Mouse (Mus musculus) cerebellum, adult 9-11 months (tissue): ENCODE data around the gene Gmppb.

ENCODE experiments used
- DNase-seq: peaks from one replicate; pipeline ENCODE4 v3.0.0; 2022

Gene Gmppb

DNA sequence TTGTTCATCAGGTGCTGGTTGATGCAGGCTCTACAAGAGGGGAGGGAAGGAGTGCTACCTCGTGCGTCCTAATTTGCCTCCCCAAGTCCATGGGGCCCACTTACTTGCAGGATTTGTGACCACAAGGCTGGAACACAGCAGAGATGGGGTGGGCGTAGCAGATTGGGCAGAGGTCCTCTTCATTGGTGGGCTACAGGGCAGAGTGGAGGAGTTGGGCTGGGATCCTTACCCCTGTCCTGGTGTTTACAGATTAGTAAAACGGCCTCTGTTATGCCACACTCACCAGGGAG is 2.8 kb downstream of the Gmppb start:
- DNase-seq = no peak

GRCm38 (mm10) chr9:108052411-108052810 is 3.4 kb downstream of the Gmppb start:
- DNase-seq = no peak

DNA sequence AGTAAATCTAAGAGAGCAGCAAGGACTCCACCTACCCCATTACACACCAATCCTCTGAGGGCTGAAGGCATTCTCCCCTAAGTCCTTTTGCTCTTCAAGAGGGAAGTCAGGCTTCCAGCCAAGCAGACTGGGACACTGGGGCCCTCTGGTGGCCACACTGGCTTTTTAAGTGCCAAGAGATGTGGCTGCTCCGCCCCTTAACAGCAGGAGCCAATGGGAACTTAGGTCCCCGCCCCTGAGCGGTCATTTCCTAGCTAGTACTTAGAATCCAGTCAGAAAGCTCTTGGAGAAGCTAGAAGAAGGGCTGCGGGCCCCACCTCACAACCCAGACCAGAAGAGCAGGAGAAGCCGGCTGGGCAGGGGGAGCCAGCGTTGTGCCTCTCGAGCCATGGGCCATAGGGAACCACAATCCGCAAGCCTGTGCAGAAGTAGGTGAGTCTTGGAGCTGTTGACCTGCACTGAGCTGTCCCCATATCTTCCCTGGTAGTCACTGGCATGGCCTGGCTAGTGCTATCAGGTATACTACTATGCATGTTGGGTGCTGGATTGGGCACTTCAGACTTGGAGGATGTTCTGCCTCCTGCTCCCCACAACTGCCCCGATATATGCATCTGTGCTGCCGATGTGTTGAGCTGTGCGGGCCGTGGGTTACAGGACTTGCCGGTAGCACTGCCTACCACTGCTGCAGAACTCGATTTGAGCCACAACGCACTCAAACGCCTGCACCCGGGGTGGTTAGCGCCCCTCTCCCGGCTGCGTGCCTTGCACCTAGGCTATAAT is 4.0 kb downstream of the Gmppb start, which contains the start of gene Amigo3:
Amigo3 (plus strand) TSS at position 275 of the 780 bp plus-strand sequence.
- peak; percentile 94 for DNase-seq

- DNase-seq = peak; percentile 58
Observed at GRCm38 (mm10) chr9:108053665-108054225, 4.7 kb downstream of the Gmppb start.

GRCm38 (mm10) chr9:108054331-108055040 is 5.4 kb downstream of the Gmppb start:
- peak; percentile 40 for DNase-seq

DNA sequence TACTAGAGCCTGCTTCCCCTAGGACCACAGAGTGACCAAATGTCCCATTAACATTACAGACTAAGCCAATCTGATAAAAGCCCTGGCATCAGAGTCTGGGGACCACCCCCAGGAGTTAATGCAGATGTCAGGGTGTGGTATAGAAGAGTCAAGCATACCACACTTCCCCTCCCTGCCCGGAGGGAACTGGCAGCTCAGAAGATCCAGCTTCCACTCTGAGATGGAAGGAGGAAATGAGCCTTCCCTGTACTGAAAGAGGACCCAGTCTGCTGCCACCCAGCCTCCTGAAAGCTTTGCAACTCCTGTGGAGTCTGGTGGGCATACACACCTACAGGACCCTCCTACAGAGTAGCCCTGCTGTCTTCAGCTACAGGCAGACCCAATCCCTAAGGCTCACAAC is 6.0 kb downstream of the Gmppb start:
- no peak for DNase-seq

- peak; percentile 38 for DNase-seq
Observed at GRCm38 (mm10) chr9:108055661-108056237, 6.7 kb downstream of the Gmppb start.

- peak; percentile 42 for DNase-seq
Observed at GRCm38 (mm10) chr9:108056361-108057261, 7.6 kb downstream of the Gmppb start.

- no peak for DNase-seq
Observed at GRCm38 (mm10) chr9:108057262-108057562, 8.2 kb downstream of the Gmppb start.

DNA sequence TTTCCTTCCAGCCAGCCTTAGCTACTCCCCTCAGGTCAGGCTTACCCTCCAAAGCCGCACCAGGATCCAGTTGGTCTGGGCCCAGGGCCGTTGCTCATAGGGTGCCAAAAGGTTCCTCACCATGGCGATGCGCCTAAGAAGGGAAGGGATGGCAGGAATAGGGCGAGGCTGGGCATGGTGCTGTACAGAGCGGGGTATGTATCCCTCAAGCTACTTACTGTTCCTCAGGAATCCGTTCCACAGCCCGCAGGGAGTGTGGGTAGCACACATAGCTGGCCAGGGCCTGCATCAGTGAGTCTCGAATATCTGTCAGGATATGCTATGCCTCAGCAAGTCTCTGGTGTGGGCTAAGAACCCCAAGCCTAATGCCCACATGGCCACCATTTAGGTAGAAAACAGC is 9.2 kb downstream of the Gmppb start:
- no peak for DNase-seq

GRCm38 (mm10) chr9:108062142-108062541 is 13.1 kb downstream of the Gmppb start:
- peak; percentile 40 for DNase-seq

GRCm38 (mm10) chr9:108063361-108063760 is 14.3 kb downstream of the Gmppb start:
- no peak for DNase-seq

DNA sequence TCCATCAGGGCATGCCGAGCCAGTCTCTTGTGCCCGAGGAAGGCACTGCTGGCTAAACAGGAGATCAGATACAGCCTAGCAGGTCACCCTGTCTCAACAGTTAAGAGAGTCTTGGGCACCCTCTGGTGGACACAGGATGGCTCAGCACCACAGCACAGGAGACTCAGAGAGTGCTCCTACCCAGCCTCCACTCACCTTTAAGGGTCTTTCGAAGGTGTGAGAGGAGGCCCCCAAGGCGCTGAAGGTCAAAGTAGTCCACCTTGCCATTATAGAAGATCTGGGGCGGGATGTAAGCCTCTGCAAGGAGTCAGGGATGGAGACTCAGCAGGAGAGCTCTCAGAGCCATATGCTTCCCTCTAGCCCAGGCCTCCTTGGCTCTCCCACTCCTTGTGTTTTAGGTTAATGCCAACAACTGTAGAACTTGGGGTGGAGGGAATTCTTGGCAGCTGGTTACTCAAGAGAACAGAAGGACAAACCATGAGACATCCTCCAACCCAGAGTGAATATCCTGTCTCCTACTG is 16.5 kb downstream of the Gmppb start:
- peak; percentile 89 for DNase-seq

GRCm38 (mm10) chr9:108067199-108067598 is 18.2 kb downstream of the Gmppb start:
- peak; percentile 64 for DNase-seq

DNA sequence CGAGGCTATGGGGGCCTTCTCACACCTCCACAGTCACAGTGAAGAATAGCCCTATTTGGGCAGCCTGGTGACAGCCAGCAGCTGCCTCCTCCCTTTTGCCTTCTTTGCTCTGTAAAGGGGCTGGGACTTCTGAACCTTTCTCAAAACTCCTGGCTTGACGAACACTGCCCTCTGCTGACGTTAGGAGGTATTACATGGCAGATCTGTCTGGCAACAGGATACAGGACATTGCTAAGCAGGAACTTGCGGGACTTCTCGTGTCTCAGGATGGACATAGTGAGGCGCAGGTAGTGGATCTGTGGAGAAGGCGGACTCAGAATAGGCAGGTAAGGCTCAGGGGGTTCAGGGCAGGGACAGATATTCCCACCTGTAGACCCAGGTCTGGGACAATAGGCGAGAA is 18.9 kb downstream of the Gmppb start:
- peak; percentile 89 for DNase-seq

DNA sequence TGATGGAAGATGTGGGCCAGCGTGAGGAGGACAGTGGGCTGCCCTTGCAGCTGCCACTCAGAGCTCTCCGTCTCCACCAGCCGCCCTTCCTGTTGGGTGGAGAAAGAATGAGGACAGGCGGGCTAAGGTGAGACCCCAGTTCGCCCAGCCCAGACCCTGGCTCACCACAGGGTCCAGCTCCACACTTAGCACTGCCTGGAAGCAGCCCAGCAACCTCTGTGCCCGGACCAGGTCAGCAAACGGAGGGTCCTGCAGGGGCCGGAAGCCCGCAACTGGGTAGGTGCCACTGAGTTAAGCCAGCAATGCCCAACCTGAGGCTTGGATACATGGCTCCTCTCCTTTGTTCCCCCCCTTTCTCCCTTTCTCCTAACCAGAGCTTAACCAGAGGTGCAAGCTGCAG is 20.0 kb downstream of the Gmppb start:
- peak; percentile 67 for DNase-seq

DNA sequence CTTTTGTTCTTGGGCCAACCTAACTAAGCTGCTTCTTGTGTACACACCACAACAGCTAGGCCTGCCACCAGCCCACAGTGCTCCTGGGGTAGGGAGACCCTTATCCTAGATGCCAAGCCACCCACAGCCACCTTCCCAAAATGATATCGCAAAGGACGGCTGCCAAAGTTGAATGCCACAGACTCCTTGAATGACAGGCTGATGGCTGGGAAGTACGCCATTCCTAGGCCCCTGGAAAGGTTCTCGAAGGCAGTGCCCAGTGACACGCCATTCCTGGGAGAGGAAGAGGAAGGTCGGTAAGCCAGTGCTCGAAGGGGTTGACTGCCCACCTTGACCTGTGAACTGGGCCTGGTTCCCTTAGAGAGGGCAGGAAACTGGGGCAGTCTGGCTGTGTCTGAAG is 20.5 kb downstream of the Gmppb start:
- peak; percentile 58 for DNase-seq

GRCm38 (mm10) chr9:108071801-108072200 is 22.8 kb downstream of the Gmppb start:
- DNase-seq = no peak

GRCm38 (mm10) chr9:108072481-108072924 is 23.5 kb downstream of the Gmppb start:
- peak; percentile 81 for DNase-seq

DNA sequence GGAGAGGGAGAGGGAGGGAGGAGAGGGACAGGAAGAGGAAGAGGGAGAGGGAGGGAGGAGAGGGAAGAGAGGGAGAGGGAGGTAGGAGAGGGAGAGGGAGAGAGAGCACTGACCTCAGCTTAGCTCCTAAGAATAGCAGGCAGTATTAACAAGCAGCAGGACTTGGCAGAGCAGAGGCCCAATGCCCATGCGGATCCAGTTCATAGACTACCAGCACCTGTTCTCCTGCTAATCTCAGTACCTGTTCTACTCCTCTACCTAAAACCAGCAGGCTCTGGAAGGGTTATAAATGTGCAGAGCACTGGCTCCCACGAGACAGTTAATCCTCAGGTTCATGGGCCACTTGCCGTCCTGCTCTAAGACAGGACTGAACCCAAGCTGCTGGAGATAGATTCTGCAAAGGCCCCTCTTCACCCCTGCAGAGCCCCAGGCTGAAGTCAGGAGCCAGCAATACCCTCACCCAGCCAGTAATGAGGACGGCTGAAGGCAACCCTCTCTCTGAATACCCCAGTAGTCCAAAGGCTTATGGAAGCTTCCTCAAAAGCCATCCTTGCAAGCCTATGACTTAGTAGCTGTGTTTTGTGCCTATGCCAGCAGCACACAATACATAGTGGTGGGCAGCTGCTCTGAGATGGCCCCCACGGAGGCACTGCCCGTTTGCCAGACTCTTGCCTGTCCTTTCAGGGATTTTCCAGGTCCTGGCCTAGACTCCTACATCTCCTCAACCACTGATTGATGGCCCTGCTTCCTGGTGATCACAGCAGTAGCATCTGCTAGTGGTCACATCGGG is 24.3 kb downstream of the Gmppb start:
- DNase-seq = peak; percentile 96

DNA sequence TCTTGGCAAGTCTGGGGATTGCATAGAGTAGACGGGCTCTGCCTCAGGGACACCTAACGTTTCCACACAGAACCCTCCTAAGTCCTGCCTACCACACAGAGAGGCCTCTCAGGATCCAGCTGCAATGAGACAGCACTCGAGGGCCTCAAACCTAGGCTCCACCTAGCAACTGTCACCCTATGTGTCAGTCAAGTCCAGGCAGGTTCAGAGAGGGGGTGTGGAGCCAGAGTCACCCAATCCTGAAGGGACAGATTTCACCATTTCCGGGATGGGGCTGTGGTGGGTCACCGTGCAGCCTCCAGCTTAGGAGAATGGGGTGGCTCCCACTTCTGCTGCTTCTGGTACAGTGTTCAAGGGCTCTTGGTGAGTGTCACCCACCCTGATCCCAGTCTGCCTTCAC is 31.1 kb downstream of the Gmppb start, which contains the start of gene Mst1:
Mst1 (plus strand) TSS at position 269 of the 400 bp plus-strand sequence.
- peak; percentile 53 for DNase-seq

DNA sequence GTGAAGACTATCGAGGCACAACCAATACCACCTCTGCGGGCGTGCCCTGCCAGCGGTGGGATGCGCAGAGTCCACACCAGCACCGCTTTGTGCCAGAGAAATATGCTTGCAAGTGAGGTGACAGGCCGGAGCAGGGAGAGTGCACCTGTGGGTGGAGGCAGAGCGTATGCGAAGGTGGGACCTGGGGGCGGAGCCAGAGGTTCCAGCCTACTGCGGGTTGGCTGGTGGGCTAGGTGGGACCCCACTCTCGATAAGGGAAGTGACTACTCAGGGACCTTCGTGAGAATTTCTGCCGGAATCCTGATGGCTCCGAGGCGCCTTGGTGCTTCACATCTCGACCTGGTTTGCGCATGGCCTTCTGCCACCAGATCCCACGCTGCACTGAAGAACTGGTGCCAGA is 33.5 kb downstream of the Gmppb start:
- DNase-seq = peak; percentile 67
